Mouse (Mus musculus): ENCODE measurements at regions not wholly inside any gene's neighbourhood (a gene's known extent, or its start where the extent isn't known, plus 50 kb on each side); places are given as distances from the start of the nearest gene placed in this dataset.

DNA sequence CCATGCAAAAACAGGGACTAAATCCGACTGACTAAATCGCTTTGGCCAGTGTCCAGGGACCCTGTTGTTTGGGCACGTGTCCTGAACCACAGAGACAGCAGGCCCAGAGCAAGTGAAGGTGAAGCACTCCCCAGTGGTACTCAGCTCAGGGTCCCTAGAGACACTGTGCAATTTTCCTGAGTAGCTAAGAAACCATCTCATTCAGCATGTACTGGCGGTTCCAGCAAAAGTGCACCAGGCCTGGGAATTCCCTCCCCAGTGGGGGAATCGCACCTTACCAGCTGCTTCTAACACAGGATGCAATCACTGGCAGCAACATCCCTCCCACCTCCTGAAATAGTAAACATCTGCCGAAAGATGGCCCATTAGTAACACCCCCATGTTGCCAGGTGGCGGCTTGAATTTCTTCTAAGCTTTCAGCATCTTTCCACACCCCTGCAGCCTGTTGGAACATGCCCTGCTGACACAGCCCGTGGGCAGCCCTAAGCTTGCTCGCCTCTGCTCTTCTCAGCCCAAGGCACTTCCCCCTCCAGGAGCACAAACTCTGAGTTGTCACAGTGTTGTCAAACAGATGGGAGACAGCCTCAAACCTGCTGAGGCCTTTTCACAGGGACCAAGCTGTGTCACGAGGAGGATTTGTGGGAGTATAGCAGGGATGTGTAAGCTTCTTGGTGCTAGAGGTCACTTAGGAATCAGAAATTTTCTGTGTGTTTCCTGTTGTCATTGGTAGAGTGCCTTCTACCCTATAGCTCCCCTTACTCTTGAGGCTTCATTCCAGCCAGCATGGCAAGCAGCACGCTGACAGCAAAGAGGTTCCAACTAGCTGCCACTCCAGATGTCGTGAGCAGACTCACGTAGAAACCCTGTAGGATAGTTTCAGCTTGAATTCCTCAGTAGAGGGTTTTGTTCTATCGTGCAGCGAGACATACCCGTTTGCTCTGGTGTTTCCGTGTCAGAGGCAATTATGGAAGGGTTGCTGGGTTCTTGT, 186.8 kb upstream of the Ntm start:
- TF ChIP-seq POLR2A (IDR thresholded peaks at IDR 0.05; ENCODE audit: insufficient read depth, low read depth, low read length), result no peak
- no peak for TF ChIP-seq CTCF (IDR thresholded peaks at IDR 0.05)
- H3K27ac ChIP-seq, result no peak overlapping the region

DNA sequence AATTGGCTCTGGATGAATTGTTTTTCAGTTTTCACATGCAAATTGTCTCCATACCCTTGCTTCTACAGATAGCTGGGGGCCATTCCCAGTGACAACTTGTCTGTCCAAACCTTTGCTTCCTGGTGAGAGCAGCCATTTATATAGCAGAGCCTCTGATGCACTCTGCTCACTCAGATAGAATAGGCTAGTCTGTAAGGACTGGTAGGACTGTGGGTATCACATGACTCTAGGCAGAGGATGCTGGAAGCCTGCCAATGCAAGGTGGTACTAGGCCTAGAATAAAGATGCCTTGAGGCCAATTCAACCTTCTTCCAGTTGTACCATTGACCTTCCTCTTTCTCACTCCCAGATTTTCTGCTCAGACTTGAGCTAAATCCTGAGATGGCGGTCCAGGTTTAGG, 188.2 kb upstream of the Ntm start:
- no peaks in the 10 kb centered on the region for H3K36me3 ChIP-seq (ENCODE audit: control insufficient read depth, insufficient read depth, low read length)
- no peaks in the 10 kb centered on the region for H3K79me2 ChIP-seq (replicated peaks; ENCODE audit: control insufficient read depth, insufficient read depth, low read length)
- 92% methylated on average over 1 of the region's 1 CpGs for WGBS
- H3K4me3 ChIP-seq, result no peak overlapping the region
- no peaks in the 10 kb centered on the region for H3K27me3 ChIP-seq (ENCODE audit: control insufficient read depth, insufficient read depth, low read length)
- H3K9ac ChIP-seq (ENCODE audit: low read depth, low read length), result no peak overlapping the region
- no peak for DNase-seq
- no peak for TF ChIP-seq POLR2A (IDR thresholded peaks at IDR 0.05; ENCODE audit: insufficient read depth, low read depth, low read length)
- no peak for TF ChIP-seq CTCF (IDR thresholded peaks at IDR 0.05)
- TF ChIP-seq EP300 (IDR thresholded peaks at IDR 0.05; ENCODE audit: insufficient read depth, low read depth, low read length), result no peak
- no peak overlapping the region for H3K27ac ChIP-seq
- no peaks in the 10 kb centered on the region for H3K4me1 ChIP-seq (ENCODE audit: control insufficient read depth, insufficient read depth, low read length)
- intact Hi-C loops (cut with DNase I), result no loop called here

More for the DNA sequence above, 186.8 kb upstream of the Ntm start:
- Histone ChIP-seq H3K4me1 (ENCODE audit: control insufficient read depth, insufficient read depth, low read length) (no peaks in the 10 kb centered on the region), H3K36me3 (ENCODE audit: control insufficient read depth, insufficient read depth, low read length) (no peaks in the 10 kb centered on the region), H3K4me3 (no peak overlapping the region), H3K79me2 (replicated peaks; ENCODE audit: control insufficient read depth, insufficient read depth, low read length) (no peaks in the 10 kb centered on the region), H3K27me3 (ENCODE audit: control insufficient read depth, insufficient read depth, low read length) (no peaks in the 10 kb centered on the region), H3K9ac (ENCODE audit: low read depth, low read length) (no peak overlapping the region)
- DNase-seq, result no peak
- 45% methylated on average over 17 of the region's 17 CpGs for WGBS
- intact Hi-C loops (cut with DNase I), result no loop called here

GRCm38 (mm10) chr9:30166235-30166752, 203.4 kb upstream of the Ntm start:
- Histone ChIP-seq H3K4me3 (no peak overlapping the region), H3K4me1 (ENCODE audit: control insufficient read depth, insufficient read depth, low read length) (no peaks in the 10 kb centered on the region), H3K27me3 (ENCODE audit: control insufficient read depth, insufficient read depth, low read length) (no peaks in the 10 kb centered on the region), H3K9ac (ENCODE audit: low read depth, low read length) (no peak overlapping the region), H3K27ac (no peak overlapping the region), H3K36me3 (ENCODE audit: control insufficient read depth, insufficient read depth, low read length) (no peaks in the 10 kb centered on the region), H3K79me2 (replicated peaks; ENCODE audit: control insufficient read depth, insufficient read depth, low read length) (no peaks in the 10 kb centered on the region)
- no peak for TF ChIP-seq CTCF (IDR thresholded peaks at IDR 0.05)
- TF ChIP-seq POLR2A (IDR thresholded peaks at IDR 0.05; ENCODE audit: insufficient read depth, low read depth, low read length), result no peak
- TF ChIP-seq EP300 (IDR thresholded peaks at IDR 0.05; ENCODE audit: insufficient read depth, low read depth, low read length), result no peak
- no peak for DNase-seq
- intact Hi-C loops (cut with DNase I), result no loop called here
- 81% methylated on average over 13 of the region's 13 CpGs for WGBS

DNA sequence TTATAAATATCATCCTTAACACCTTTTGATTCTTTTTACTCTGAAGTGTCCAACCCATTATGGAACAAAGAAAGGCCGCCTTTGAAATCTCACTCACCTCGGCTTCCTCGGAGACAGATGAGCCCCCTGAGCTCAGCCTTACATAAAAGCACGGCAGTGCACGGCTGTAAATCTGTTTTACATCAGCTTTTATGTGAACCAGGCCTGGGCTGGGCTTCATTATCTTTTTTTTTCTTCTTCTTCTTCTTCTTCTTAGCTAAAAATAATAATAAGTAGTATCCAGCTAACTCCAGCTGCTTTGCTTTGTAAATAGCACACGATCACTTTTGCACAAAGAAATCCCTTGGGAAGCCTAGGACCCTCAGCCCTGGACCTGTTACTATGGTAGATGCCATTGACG, 204.3 kb upstream of the Ntm start:
- no peaks in the 10 kb centered on the region for H3K79me2 ChIP-seq (replicated peaks; ENCODE audit: control insufficient read depth, insufficient read depth, low read length)
- no peak for TF ChIP-seq POLR2A (IDR thresholded peaks at IDR 0.05; ENCODE audit: insufficient read depth, low read depth, low read length)
- no peak for TF ChIP-seq CTCF (IDR thresholded peaks at IDR 0.05)
- TF ChIP-seq EP300 (IDR thresholded peaks at IDR 0.05; ENCODE audit: insufficient read depth, low read depth, low read length), result no peak
- H3K27me3 ChIP-seq (ENCODE audit: control insufficient read depth, insufficient read depth, low read length), result no peaks in the 10 kb centered on the region
- intact Hi-C loops (cut with DNase I), result no loop called here
- 70% methylated on average over 7 of the region's 7 CpGs for WGBS
- no peak for DNase-seq
- no peaks in the 10 kb centered on the region for H3K36me3 ChIP-seq (ENCODE audit: control insufficient read depth, insufficient read depth, low read length)
- no peak overlapping the region for H3K27ac ChIP-seq
- H3K4me1 ChIP-seq (ENCODE audit: control insufficient read depth, insufficient read depth, low read length), result no peaks in the 10 kb centered on the region
- no peak overlapping the region for H3K9ac ChIP-seq (ENCODE audit: low read depth, low read length)
- no peak overlapping the region for H3K4me3 ChIP-seq

- intact Hi-C loops (cut with DNase I), result no loop called here
- Histone ChIP-seq H3K4me1 (ENCODE audit: control insufficient read depth, insufficient read depth, low read length) (no peaks in the 10 kb centered on the region), H3K9ac (ENCODE audit: low read depth, low read length) (no peak overlapping the region), H3K36me3 (ENCODE audit: control insufficient read depth, insufficient read depth, low read length) (no peaks in the 10 kb centered on the region), H3K27ac (no peak overlapping the region), H3K4me3 (no peak overlapping the region), H3K27me3 (ENCODE audit: control insufficient read depth, insufficient read depth, low read length) (no peaks in the 10 kb centered on the region), H3K79me2 (replicated peaks; ENCODE audit: control insufficient read depth, insufficient read depth, low read length) (no peaks in the 10 kb centered on the region)
- DNase-seq, result no peak
- no peak for TF ChIP-seq EP300 (IDR thresholded peaks at IDR 0.05; ENCODE audit: insufficient read depth, low read depth, low read length)
- TF ChIP-seq CTCF (IDR thresholded peaks at IDR 0.05), result no peak
- TF ChIP-seq POLR2A (IDR thresholded peaks at IDR 0.05; ENCODE audit: insufficient read depth, low read depth, low read length), result no peak
- 81% methylated on average over 6 of the region's 6 CpGs for WGBS
Measured at GRCm38 (mm10) chr9:30174646-30175045, 211.7 kb upstream of the Ntm start.

DNA sequence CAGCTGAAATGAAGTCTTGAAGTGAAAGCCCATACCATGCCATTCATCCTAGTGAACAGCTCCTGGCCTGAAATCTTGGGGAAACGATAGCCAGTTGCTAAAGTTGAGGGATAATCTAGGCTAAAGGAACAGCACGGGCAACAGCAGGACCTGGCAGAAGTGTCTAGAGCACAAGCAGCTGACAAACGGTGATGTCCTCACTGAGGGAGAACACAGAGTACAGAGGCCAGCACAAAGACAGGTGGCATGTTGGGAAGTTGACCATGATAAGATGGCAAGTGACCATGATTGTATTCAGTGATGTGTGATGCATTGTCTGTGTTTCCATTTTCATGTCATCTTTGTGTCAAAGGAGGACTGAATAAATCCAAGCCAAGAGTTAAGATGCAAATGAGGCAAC, 212.4 kb upstream of the Ntm start:
- H3K4me3 ChIP-seq, result no peak overlapping the region
- WGBS, result 62% methylated on average over 3 of the region's 3 CpGs
- TF ChIP-seq POLR2A (IDR thresholded peaks at IDR 0.05; ENCODE audit: insufficient read depth, low read depth, low read length), result no peak
- no peak overlapping the region for H3K9ac ChIP-seq (ENCODE audit: low read depth, low read length)
- no peak overlapping the region for H3K27ac ChIP-seq
- no peaks in the 10 kb centered on the region for H3K4me1 ChIP-seq (ENCODE audit: control insufficient read depth, insufficient read depth, low read length)
- intact Hi-C loops (cut with DNase I), result no loop called here
- H3K36me3 ChIP-seq (ENCODE audit: control insufficient read depth, insufficient read depth, low read length), result no peaks in the 10 kb centered on the region
- no peaks in the 10 kb centered on the region for H3K27me3 ChIP-seq (ENCODE audit: control insufficient read depth, insufficient read depth, low read length)
- no peaks in the 10 kb centered on the region for H3K79me2 ChIP-seq (replicated peaks; ENCODE audit: control insufficient read depth, insufficient read depth, low read length)
- DNase-seq, result no peak

All from heart, adult 2 months (tissue).